Mouse (Mus musculus) ES-Bruce4 (cell line): ENCODE measurements around the gene Hoxc9.

Experiments used
- CTCF ChIP-seq: IDR thresholded peaks from one replicate; pipeline ENCODE4 v1.8.1; 2011; ENCODE audit warnings: low read depth, low read length
- EP300 ChIP-seq: IDR thresholded peaks from 2 replicates; pipeline ENCODE4 v1.6.1; 2011; ENCODE audit warnings: low read depth, low read length; ENCODE audit not compliant: insufficient read depth
- POLR2A ChIP-seq: IDR thresholded peaks from one replicate; pipeline ENCODE4 v1.8.1; 2011; ENCODE audit warnings: low read length; ENCODE audit not compliant: insufficient read depth

DNA sequence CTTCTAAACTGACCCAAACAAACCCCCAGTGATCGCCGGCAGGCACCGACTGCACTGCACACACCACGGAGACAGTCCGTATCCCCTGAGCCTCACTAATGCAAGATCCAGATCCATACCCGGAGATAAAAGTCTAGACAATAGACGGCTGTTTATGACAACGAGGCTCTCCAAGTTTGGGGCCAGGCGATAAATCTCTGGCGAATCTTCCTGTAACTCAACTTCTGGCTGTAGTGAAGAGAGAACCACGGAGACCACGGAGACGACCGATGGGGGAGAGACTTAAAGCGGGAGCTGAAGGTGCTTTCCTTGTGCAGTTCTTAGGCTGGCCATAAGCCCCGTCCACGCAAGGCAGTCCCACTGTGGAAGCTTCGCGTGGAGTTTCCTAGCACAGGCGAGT is 26.5 kb upstream of the Hoxc9 start:
- TF ChIP-seq POLR2A (no peak), CTCF (no peak), EP300 (no peak)
